Mouse (Mus musculus) heart, postnatal 0 days (tissue): Measurements from ENCODE around the gene Celf6. TPM values are rescaled to one million over a fixed set of nuclear protein-coding genes. Genes with fewer than 3 reads are reported as not detected.

Experiments
- ATAC-seq: fragments of 200-750 bp; cut with Nextera tagmentation; 2 replicates; pipeline ENCODE4 v1.8.0; 2017; ENCODE audit warnings: low read depth, moderate number of reproducible peaks, moderate library complexity; ENCODE audit not compliant: insufficient read depth
- DNase-seq: peaks from one replicate; pipeline ENCODE4 v3.0.0-alpha.2; 2016; ENCODE audit warnings: low spot score
- H3K27ac ChIP-seq: fragments of 300-500 bp; sonication (generic); 2 replicates; pipeline ENCODE4 v1.5.1; 2014; ENCODE audit warnings: low read depth, mild to moderate bottlenecking
- H3K27me3 ChIP-seq: fragments of 300-500 bp; sonication (generic); 2 replicates; pipeline ENCODE4 v1.6.1; 2014; ENCODE audit warnings: low read length, mixed read lengths; ENCODE audit not compliant: control insufficient read depth, insufficient read depth
- H3K36me3 ChIP-seq: fragments of 300-500 bp; sonication (generic); replicated peaks from 2 replicates; pipeline ENCODE4 v1.6.1; 2014; ENCODE audit warnings: low read length, mixed read lengths; ENCODE audit not compliant: control insufficient read depth, insufficient read depth
- H3K4me1 ChIP-seq: fragments of 300-500 bp; sonication (generic); 2 replicates; pipeline ENCODE4 v1.6.1; 2014; ENCODE audit warnings: antibody characterized with exemption; ENCODE audit not compliant: control insufficient read depth, insufficient read depth
- H3K4me2 ChIP-seq: fragments of 300-500 bp; sonication (generic); 2 replicates; pipeline ENCODE4 v1.6.1; 2014; ENCODE audit warnings: low read depth, mild to moderate bottlenecking, low read length, moderate library complexity
- H3K4me3 ChIP-seq: fragments of 300-500 bp; sonication (generic); 2 replicates; pipeline ENCODE4 v1.5.1; 2014; ENCODE audit warnings: low read depth, low read length
- H3K9ac ChIP-seq: fragments of 300-500 bp; sonication (generic); replicated peaks from 2 replicates; pipeline ENCODE4 v1.6.1; 2014; ENCODE audit warnings: low read depth, low read length, mixed read lengths
- H3K9me3 ChIP-seq: fragments of 300-500 bp; sonication (generic); replicated peaks from 2 replicates; pipeline ENCODE4 v1.6.1; 2016; ENCODE audit warnings: low read length; ENCODE audit not compliant: control insufficient read depth
- CTCF ChIP-seq: IDR thresholded peaks from 2 replicates; pipeline ENCODE4 v1.5.1; 2016; ENCODE audit warnings: antibody characterized with exemption, control low read depth, low read depth
- EP300 ChIP-seq: IDR thresholded peaks from 2 replicates; pipeline ENCODE4 v1.6.1; 2016; ENCODE audit warnings: antibody characterized with exemption, low read depth
- WGBS: fragments of 180-500 bp; shearing (Covaris S2); extraction: QIAGEN DNeasy Blood & Tissue Kit; methylation state at CpG from one replicate; pipeline ENCODE4 v1.1.7; 2014; 5-methylcytosine and 5-hydroxymethylcytosine counted together
- polyA plus RNA-seq: library from polyadenylated mRNA; unstranded; fragments of >200 nt; fragmentation: Nextera tagmentation; extraction: Ambion mirVana; gene quantifications from 2 replicates; pipeline ENCODE4 v1.2.1, GENCODE M21; 2015
- total RNA-seq: library from RNA; depleted of rRNA; stranded (reverse); fragments of >200 nt; gene quantifications from 2 replicates; pipeline ENCODE4 v1.2.3, GENCODE M21; 2014; ENCODE audit warnings: low replicate concordance

The Celf6 gene
- total and polyA plus RNA-seq, 2 experiments from 2014 or later = not detected

GRCm38 (mm10) chr9:59548961-59549487 lies 28.7 kb upstream of the Celf6 start:
- Histone ChIP-seq H3K36me3 (0 out of 2 replicates have a peak, but pooled peaks cover 3% of the 10 kb centered on the region), H3K27ac (no peak overlapping the region), H3K9ac (no peak overlapping the region), H3K4me2 (no peak overlapping the region), H3K27me3 (no peaks in the 10 kb centered on the region), H3K4me3 (no peak overlapping the region), H3K4me1 (0 out of 2 replicates have a peak, but pooled peaks cover 5% of the 10 kb centered on the region), H3K9me3 (no peaks in the 10 kb centered on the region)
- TF ChIP-seq EP300 (no peak), CTCF (no peak)
- WGBS = 59% methylated on average over 2 of the region's 2 CpGs
- ATAC-seq (no peak), DNase-seq (no peak)

- no peak overlapping the region for H3K9ac ChIP-seq
- peaks cover 6% of the 10 kb centered on the region; the same call in 1 of the 2 replicates for H3K36me3 ChIP-seq
- DNase-seq (no peak), ATAC-seq (no peak)
- 82% methylated on average over 4 of the region's 4 CpGs for WGBS
- no peak overlapping the region for H3K4me2 ChIP-seq
- H3K9me3 ChIP-seq = no peaks in the 10 kb centered on the region
- no peak overlapping the region for H3K27ac ChIP-seq
- H3K4me1 ChIP-seq = 0 out of 2 replicates have a peak, but pooled peaks cover 5% of the 10 kb centered on the region
- TF ChIP-seq EP300 (no peak), CTCF (no peak)
- no peaks in the 10 kb centered on the region for H3K27me3 ChIP-seq
- no peak overlapping the region for H3K4me3 ChIP-seq
Observed at GRCm38 (mm10) chr9:59550077-59550476, 27.6 kb upstream of the Celf6 start.

- ATAC-seq = no peak
- no peaks in the 10 kb centered on the region for H3K27me3 ChIP-seq
- 0 out of 2 replicates have a peak, but pooled peaks cover 5% of the 10 kb centered on the region for H3K4me1 ChIP-seq
- no peaks in the 10 kb centered on the region for H3K9me3 ChIP-seq
- no peak overlapping the region; the same call in 1 of the 2 replicates for H3K27ac ChIP-seq
- H3K9ac ChIP-seq = no peak overlapping the region
- TF ChIP-seq EP300 (no peak), CTCF (no peak)
- peaks cover 12% of the 10 kb centered on the region; the same call in 1 of the 2 replicates for H3K36me3 ChIP-seq
- 68% methylated on average over 5 of the region's 5 CpGs for WGBS
- no peak for DNase-seq
- H3K4me3 ChIP-seq = no peak overlapping the region
- H3K4me2 ChIP-seq = no peak overlapping the region
Observed at GRCm38 (mm10) chr9:59551017-59551416, 26.7 kb upstream of the Celf6 start.

- no peak overlapping the region for H3K4me2 ChIP-seq
Observed at GRCm38 (mm10) chr9:59551620-59552031, 26.1 kb upstream of the Celf6 start.

GRCm38 (mm10) chr9:59552610-59553009 lies 25.1 kb upstream of the Celf6 start:
- TF ChIP-seq EP300 (no peak), CTCF (no peak)
- Histone ChIP-seq H3K27ac (no peak overlapping the region), H3K4me1 (0 out of 2 replicates have a peak, but pooled peaks cover 5% of the 10 kb centered on the region), H3K4me2 (no peak overlapping the region), H3K27me3 (no peaks in the 10 kb centered on the region), H3K36me3 (peaks cover 25% of the 10 kb centered on the region), H3K9me3 (no peaks in the 10 kb centered on the region), H3K9ac (no peak overlapping the region), H3K4me3 (no peak overlapping the region)
- ATAC-seq (no peak), DNase-seq (no peak)
- 92% methylated on average over 5 of the region's 5 CpGs for WGBS

More at GRCm38 (mm10) chr9:59551620-59552031, 26.1 kb upstream of the Celf6 start:
- 0 out of 2 replicates have a peak, but pooled peaks cover 5% of the 10 kb centered on the region for H3K4me1 ChIP-seq
- no peak for DNase-seq
- no peak overlapping the region for H3K9ac ChIP-seq
- no peak overlapping the region for H3K4me3 ChIP-seq
- peak; percentile 33; the same call in 1 of the 2 replicates for ATAC-seq
- H3K9me3 ChIP-seq = no peaks in the 10 kb centered on the region
- H3K36me3 ChIP-seq = peaks cover 15% of the 10 kb centered on the region
- no peaks in the 10 kb centered on the region for H3K27me3 ChIP-seq
- no peak overlapping the region; the same call in 1 of the 2 replicates for H3K27ac ChIP-seq
- TF ChIP-seq CTCF (no peak), EP300 (no peak)
- WGBS = 52% methylated on average over 3 of the region's 3 CpGs
